Comparison of ENCODE assay signal across 22 mouse cellular contexts in genomic region chr10:61085364-61085763, GRCm38 (mm10). TPM values are rescaled to one million over a fixed set of nuclear protein-coding genes. Genes with fewer than 3 reads are reported as not detected.
DNase-seq lines count a peak whose midpoint lies in the region; ATAC-seq lines count a peak whose summit lies in the region.
"Had no signal": no experiment of that assay in that cellular context is flagged by ENCODE, and none has a peak within 500 bp of the region (broad histone marks: within the 10 kb centered on the region; RNA-seq: fewer than 3 reads in every experiment).

No protein-coding gene starts in this region.

- WGBS in kidney, embryonic 14.5 days: 91% methylated on average over 2 of the region's 2 CpGs
- WGBS in intestine, embryonic 15.5 days: 80% methylated on average over 2 of the region's 2 CpGs

- no peak overlapping the region for H3K4me2 ChIP-seq in kidney, embryonic 14.5 days (replicated peaks; ENCODE audit: low read depth, low read length)
- no peak overlapping the region for H3K4me2 ChIP-seq in intestine, embryonic 15.5 days (replicated peaks)
- H3K4me2 ChIP-seq: embryonic facial prominence, embryonic 12.5 days; embryonic facial prominence, embryonic 15.5 days; heart, embryonic 11.5 days; hindbrain, embryonic 12.5 days had no signal

- H3K4me1 ChIP-seq in kidney, embryonic 14.5 days (ENCODE audit: control insufficient read depth, insufficient read depth, low read length): peaks cover 16% of the 10 kb centered on the region
- peaks cover 6% of the 10 kb centered on the region; the same call in 1 of the 2 replicates for H3K4me1 ChIP-seq in intestine, embryonic 15.5 days (replicated peaks)

- no peak overlapping the region for H3K4me3 ChIP-seq in kidney, embryonic 14.5 days (ENCODE audit: low read length)
- no peak overlapping the region for H3K4me3 ChIP-seq in intestine, embryonic 15.5 days (replicated peaks)
- H3K4me3 ChIP-seq: embryonic facial prominence, embryonic 12.5 days; embryonic facial prominence, embryonic 15.5 days; gastrocnemius, adult 2 months; hindbrain, embryonic 12.5 days had no signal

- ATAC-seq in kidney, embryonic 14.5 days (ENCODE audit: low FRiP score, low TSS enrichment): no peak
- ATAC-seq in intestine, embryonic 15.5 days: no peak
- ATAC-seq: activated CD4-positive, CD25-positive, alpha-beta regulatory T cell, adult 4 months; forebrain, embryonic 14.5 days; forebrain, postnatal 0 days had no signal

- peak; percentile 1 for DNase-seq in adrenal gland, postnatal 14 days
- no peak for DNase-seq in adrenal gland, adult 2 months
- peak; percentile 38 to 49 for DNase-seq in kidney, adult 8-10 months
- no peak for DNase-seq in kidney, postnatal 10 days
- peak; percentile 23 to 54 for DNase-seq in kidney, postnatal 25 days
- DNase-seq: adrenal gland, postnatal 10 days; cerebellum, adult 11 months; cerebellum, adult 2 months; cerebellum, adult 9-11 months; cerebellum, postnatal 25 days; forebrain, postnatal 0 days; gastrocnemius, adult 2 months; gastrocnemius, postnatal 14 days; heart, adult 11 months had no signal

- H3K36me3 ChIP-seq in kidney, embryonic 14.5 days (ENCODE audit: control insufficient read depth, insufficient read depth, low read length): no peaks in the 10 kb centered on the region
- no peaks in the 10 kb centered on the region for H3K36me3 ChIP-seq in intestine, embryonic 15.5 days
- H3K36me3 ChIP-seq: embryonic facial prominence, embryonic 12.5 days; embryonic facial prominence, embryonic 15.5 days; hindbrain, embryonic 12.5 days had no signal

- H3K27ac ChIP-seq in kidney, embryonic 14.5 days (ENCODE audit: low read depth, low read length): no peak overlapping the region
- no peak overlapping the region for H3K27ac ChIP-seq in intestine, embryonic 15.5 days
- H3K27ac ChIP-seq: embryonic facial prominence, embryonic 12.5 days; embryonic facial prominence, embryonic 15.5 days; gastrocnemius, adult 2 months; hindbrain, embryonic 12.5 days had no signal

- H3K9ac ChIP-seq in kidney, embryonic 14.5 days (ENCODE audit: low read depth, low read length): no peak overlapping the region
- H3K9ac ChIP-seq in intestine, embryonic 15.5 days: no peak overlapping the region
- H3K9ac ChIP-seq: embryonic facial prominence, embryonic 12.5 days; embryonic facial prominence, embryonic 15.5 days; forebrain, postnatal 0 days; hindbrain, embryonic 12.5 days had no signal

- H3K27me3 ChIP-seq in kidney, embryonic 14.5 days (ENCODE audit: control insufficient read depth, insufficient read depth, low read length): no peaks in the 10 kb centered on the region
- H3K27me3 ChIP-seq in intestine, embryonic 15.5 days (replicated peaks): no peaks in the 10 kb centered on the region
- H3K27me3 ChIP-seq: embryonic facial prominence, embryonic 12.5 days; embryonic facial prominence, embryonic 15.5 days; hindbrain, embryonic 12.5 days had no signal

- H3K9me3 ChIP-seq in kidney, embryonic 14.5 days (ENCODE audit: control insufficient read depth, low read length): no peaks in the 10 kb centered on the region
- H3K9me3 ChIP-seq in intestine, embryonic 15.5 days: no peaks in the 10 kb centered on the region
- H3K9me3 ChIP-seq: embryonic facial prominence, embryonic 12.5 days; embryonic facial prominence, embryonic 15.5 days; hindbrain, embryonic 12.5 days had no signal

RNA-seq across cellular contexts. Expression of gene Pcbd1, which starts 3.8 kb away (rescaled TPM):
- 21.0 and 68.0 TPM in 2 replicates for total RNA-seq in adrenal gland, postnatal 14 days (2021)
- total RNA-seq in adrenal gland, adult 2 months (2021): 10 to 100 TPM; 18.6 to 22.0 TPM
- 1.9 and 3.8 TPM in 2 replicates for polyA plus RNA-seq in adrenal gland, adult 2 months (2012; rRNA removed)
- 140 and 143 TPM in 2 replicates for polyA plus RNA-seq in kidney, embryonic 14.5 days (2014; fragmentation: Nextera tagmentation; extraction: Ambion mirVana)
- 207 and 233 TPM in 2 replicates for polyA plus RNA-seq in intestine, embryonic 15.5 days (2015; fragmentation: Nextera tagmentation; extraction: Ambion mirVana)
- polyA plus RNA-seq: activated CD4-positive, CD25-positive, alpha-beta regulatory T cell, adult 4 months had no signal

Comparison
In these comparisons a context has a peak if more than half of its experiments do, and no peak if none do; other contexts are left out.
1. DNase-seq: peak in adrenal gland, postnatal 14 days (single experiment), kidney, adult 8-10 months (2 of 2) and kidney, postnatal 25 days (2 of 2); none in adrenal gland, adult 2 months (single experiment) and kidney, postnatal 10 days (single experiment).
2. RNA of gene Pcbd1, which starts 3.8 kb away (polyA plus RNA-seq): 207 to 233 TPM in intestine, embryonic 15.5 days and 140 to 143 TPM in kidney, embryonic 14.5 days; 1.9 to 3.8 TPM in adrenal gland, adult 2 months; every median in the first group is over 10 times any median in the second.